Mouse (Mus musculus) gastrocnemius, postnatal 36 days (tissue): ENCODE measurements around the gene Klhl26. TPM values are rescaled to one million over a fixed set of nuclear protein-coding genes. Genes with fewer than 3 reads are reported as not detected.

Experiments
- DNase-seq, 2 experiments: peaks; one replicate each; pipeline ENCODE4 v3.0.0; 2022
- intact Hi-C: fragments of 180-260 bp; cut with DNase I; formaldehyde crosslinking; loops from one replicate; pipeline ENCODE4 v1.15.1; 2025
- total RNA-seq, 2 experiments: library from RNA; stranded (reverse); gene quantifications; 2 replicates each; pipeline ENCODE4 v1.2.3; 2021

The Klhl26 gene
- total RNA-seq, 2 experiments from 2014 or later: 6.8 to 7.5 TPM

- intact Hi-C loops: loop anchor here (1.0 kb wide), 1 partner anchor 18 kb away; the partner anchor contains the start of gene Klhl26
- no peak for DNase-seq
Observed at GRCm38 (mm10) chr8:70457882-70458281, 18.9 kb downstream of the Klhl26 start.

GRCm38 (mm10) chr8:70456996-70457395 is 19.8 kb downstream of the Klhl26 start:
- intact Hi-C loops: no loop called here
- no peak for DNase-seq

GRCm38 (mm10) chr8:70453852-70454251 is 22.9 kb downstream of the Klhl26 start:
- DNase-seq: no peak

GRCm38 (mm10) chr8:70452196-70452966 is 24.4 kb downstream of the Klhl26 start:
- intact Hi-C loops: no loop called here
- no peak for DNase-seq

More at GRCm38 (mm10) chr8:70453852-70454251, 22.9 kb downstream of the Klhl26 start:
- intact Hi-C loops: no loop called here

DNA sequence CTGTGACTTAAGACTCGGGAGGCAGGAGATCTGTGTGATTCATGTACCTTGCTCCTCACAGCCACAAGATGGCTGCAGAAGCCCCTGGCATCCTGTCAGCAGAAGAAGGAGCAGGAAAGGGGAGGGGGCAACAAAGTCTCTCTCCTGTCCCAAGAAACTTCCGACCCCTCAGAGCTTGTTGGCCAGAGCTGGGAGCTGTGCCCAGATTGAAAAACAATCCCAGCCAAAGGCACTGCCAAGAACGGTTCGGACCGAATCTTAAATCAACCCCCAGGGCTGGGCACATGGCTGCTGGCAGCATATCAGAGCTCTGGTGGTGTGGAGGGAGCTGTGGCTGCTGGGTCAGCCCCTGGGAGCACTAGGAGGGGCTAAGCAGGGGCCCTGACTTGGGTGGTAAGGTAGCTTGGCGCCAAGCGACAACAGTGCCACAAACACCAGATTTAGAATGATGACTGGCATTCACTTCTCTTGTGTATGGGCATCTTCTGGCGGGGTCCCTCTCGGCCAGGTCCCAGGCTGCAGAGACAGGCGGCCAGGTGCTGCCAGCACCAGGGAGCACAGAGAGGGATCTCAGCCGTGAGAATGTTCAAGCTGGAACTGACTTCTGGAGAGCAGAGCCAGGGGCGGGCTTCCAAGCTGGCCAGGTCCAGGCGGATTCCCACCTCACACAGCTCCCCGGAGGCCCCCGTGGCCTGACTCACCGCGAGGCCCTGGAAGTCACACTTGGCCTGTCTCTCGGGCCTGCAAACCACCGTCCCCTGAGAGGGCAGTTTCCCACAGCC is 28.9 kb downstream of the Klhl26 start:
- DNase-seq: peak; percentile 47 to 60
- intact Hi-C loops: no loop called here

- DNase-seq: no peak
- intact Hi-C loops: no loop called here
Observed at GRCm38 (mm10) chr8:70445988-70446387, 30.8 kb downstream of the Klhl26 start.

- intact Hi-C loops: no loop called here
- no peak for DNase-seq
Observed at GRCm38 (mm10) chr8:70443326-70443725, 33.4 kb downstream of the Klhl26 start.

DNA sequence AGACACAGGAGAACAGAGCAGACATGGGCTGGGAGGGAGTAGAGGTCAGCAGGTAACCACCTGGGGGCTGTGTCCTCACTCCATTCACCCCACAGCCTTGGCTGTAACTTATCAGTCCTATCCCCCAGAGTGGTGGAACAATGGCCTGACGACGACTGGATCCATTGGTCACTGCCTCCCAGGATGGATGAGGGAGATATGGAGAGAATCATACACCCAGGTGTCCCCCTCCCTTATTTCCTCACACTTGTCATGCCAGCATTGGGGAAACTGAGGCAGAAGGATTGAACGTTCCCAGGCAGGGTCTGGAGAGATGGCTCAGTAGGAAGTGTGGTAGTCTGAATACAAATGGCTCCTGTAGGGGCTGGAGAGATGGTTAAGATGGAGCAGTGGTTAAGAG is 35.2 kb downstream of the Klhl26 start:
- DNase-seq: no peak
- intact Hi-C loops: no loop called here

GRCm38 (mm10) chr8:70440246-70440645 is 36.5 kb downstream of the Klhl26 start:
- DNase-seq: no peak
- intact Hi-C loops: no loop called here

DNA sequence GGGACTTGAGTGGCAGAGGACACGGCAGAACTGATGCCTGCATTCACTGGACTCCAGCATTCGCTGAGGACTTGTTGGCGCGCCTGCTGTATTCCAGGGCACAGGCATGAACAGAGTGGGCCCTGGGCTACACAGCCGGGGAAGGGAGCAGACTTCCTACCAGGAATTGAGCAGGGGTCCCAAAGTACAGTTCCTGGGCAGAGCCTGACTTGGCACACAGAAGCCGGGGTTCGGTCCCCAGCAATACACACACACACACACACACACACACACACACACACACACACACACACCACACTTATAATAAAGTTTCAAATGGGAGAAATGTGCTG is 37.0 kb downstream of the Klhl26 start:
- intact Hi-C loops: loop anchor here (5.0 kb wide), 1 partner anchor 43 kb away; no protein-coding TSS in a partner anchor
- DNase-seq: no peak

DNA sequence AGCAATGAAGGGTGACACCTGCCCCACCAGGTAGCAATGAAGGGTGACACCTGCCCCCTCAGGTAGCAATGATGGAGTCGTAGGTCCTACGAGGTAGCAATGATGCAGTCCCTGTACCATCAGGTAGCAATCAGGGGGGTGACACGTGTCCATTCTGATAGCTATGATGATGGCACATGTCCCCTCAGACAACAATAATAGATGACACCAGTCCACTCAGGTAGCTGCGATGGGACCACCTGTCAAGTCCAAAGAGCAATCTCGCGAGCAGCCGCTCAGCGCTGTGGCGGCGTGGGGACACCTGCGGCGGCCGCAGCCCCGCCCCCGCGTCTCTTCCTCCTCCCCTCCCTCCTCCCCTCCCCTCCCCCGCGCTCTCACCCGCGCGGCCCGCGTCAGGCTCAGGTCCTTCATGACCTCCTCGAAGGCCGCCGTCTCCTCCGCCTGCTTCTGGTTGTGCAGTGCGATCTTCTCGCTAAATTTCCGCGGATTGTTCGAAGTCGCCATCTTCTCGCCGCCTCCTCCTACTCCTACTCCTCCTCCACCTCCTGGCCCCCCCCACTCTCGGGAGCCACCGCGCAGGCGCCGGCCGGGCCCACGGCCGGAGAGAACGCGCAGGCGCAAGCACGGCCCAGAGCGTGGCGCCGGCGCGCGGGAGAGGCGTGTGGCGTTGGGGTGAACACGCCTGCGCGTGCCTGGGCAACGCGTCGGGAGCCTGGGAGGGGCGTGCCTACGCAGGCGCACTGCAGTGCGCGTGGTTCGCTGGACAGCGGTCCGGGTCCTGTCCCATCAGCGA is 37.5 kb downstream of the Klhl26 start, which contains the start of gene Crtc1:
Crtc1 (minus strand) TSS at position 525 of the 793 bp plus-strand sequence.
- DNase-seq: peak; percentile 95 to 96
- intact Hi-C loops: loop anchor here (5.0 kb wide), 1 partner anchor 42 kb away; no protein-coding TSS in a partner anchor

- intact Hi-C loops: loop anchor here (5.0 kb wide), 1 partner anchor 41 kb away; no protein-coding TSS in a partner anchor
- no peak for DNase-seq
Observed at GRCm38 (mm10) chr8:70438423-70438822, 38.3 kb downstream of the Klhl26 start.

DNA sequence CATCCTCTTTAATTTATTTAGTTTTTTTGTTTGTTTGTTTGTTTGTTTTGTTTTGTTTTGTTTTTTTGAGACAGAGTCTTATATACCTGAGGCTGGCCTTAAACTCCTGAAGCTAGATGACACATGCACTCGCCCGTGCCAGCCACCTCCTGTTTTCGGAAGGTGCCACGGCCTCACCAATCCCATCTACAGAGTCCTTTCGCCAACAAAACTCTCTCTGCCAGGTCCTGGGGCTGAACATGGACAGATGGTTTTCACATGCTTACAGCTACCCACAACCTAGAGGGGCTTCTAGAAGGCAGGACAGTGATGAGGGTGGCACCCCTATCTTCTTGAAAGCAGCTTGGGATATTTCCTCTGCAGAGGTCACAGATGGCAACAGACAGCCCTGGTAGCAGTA is 41.6 kb downstream of the Klhl26 start:
- no peak for DNase-seq
- intact Hi-C loops: loop anchor here (5.0 kb wide), 1 partner anchor 38 kb away; no protein-coding TSS in a partner anchor

GRCm38 (mm10) chr8:70432991-70433536 is 43.7 kb downstream of the Klhl26 start:
- DNase-seq: no peak
- intact Hi-C loops: no loop called here

DNA sequence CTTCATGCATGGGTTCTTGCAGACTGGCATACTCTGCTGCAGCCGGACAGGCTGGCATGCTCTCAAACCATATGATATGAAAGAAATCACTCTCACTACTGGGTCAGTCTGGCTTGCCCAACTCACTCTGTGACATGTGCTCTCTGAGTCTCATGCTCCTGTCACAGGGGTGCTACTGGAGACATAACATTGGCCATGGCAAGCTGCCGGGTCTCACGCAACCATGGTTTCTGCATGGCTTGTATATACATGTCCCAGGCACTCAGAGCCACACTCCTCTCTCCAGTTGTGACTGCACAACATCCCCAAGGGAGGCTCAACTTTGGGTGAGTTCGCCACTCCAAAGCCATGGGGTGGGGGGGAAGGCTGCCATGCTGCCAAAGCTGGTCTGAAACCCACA is 45.6 kb downstream of the Klhl26 start:
- no peak for DNase-seq
- intact Hi-C loops: no loop called here

GRCm38 (mm10) chr8:70426300-70426907 is 50.4 kb downstream of the Klhl26 start:
- intact Hi-C loops: no loop called here
- no peak for DNase-seq

DNA sequence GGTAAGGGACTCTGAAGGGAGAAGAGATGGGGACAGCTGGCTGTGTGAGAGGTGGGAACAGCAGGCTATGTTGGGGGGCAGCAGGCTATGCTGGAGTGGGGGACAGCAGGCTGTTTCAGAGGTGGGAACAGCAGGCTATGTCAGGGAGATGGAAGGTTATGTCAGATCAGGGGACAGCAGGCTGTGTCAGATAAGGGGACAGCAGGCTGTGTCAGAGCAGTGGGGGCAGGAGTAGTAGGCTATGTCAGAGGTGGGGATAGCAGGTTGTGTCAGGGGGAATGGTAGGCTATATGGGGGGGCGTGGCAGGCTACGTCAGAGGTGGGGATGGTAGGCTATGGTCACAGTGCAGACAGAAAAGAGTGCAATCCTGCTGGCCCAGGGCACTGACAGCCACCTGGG is 54.0 kb downstream of the Klhl26 start:
- intact Hi-C loops: no loop called here
- no peak for DNase-seq

DNA sequence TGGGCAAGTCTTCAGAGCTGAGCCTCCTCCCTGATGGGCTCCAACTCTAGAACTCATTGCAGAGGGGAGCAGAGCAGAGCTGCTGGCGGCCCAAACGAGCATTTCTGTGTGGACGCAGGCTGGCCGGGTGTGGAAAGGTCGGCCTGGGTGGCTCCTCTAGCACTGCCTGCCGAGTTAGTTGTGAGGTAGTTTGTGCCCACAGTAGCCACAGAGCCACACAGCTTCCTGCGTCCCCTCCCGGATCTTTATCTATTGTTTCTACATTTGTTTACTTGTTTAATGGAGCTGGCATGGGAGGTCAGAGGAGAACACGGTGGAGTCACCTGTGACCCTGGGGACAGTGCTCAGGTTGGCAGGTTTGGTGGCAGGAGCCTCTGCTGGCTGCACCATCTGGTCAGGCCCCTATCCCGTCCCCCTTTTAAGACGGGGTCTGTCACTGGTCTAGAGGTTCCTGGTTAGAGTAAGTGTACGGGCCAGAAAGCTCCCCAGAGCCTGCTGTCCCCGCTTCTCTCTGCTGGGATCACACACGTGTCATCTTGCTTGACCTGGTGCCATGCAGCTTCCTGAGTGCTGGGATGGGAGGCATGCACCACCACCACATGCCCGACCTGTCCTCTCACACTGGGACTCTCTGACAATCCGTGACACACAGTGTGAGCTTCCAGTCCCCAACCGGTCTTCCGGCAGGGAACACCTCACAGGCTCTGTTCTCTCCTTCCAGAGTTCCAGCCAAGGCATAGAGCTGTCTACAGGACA is 55.2 kb downstream of the Klhl26 start:
- DNase-seq: no peak
- intact Hi-C loops: no loop called here
